Mouse (Mus musculus) kidney, adult 2 months (tissue): ENCODE data around the gene Dnase1l3. TPM values are rescaled to one million over a fixed set of nuclear protein-coding genes. Genes with fewer than 3 reads are reported as not detected.

Source experiments
- DNase-seq: peaks from one replicate; pipeline ENCODE4 v3.0.0; 2021
- H3K27ac ChIP-seq: fragments of 200-500 bp; 2 replicates; pipeline ENCODE4 v1.5.1; 2012; ENCODE audit warnings: low read depth, low read length, control low read depth, inconsistent platforms; ENCODE audit not compliant: insufficient read depth
- H3K27me3 ChIP-seq: fragments of 200-500 bp; replicated peaks from 2 replicates; pipeline ENCODE4 v1.6.1; 2012; ENCODE audit warnings: mild to moderate bottlenecking, moderate library complexity, low read length, inconsistent platforms; ENCODE audit not compliant: control insufficient read depth, insufficient read depth
- H3K36me3 ChIP-seq: fragments of 200-500 bp; 2 replicates; pipeline ENCODE4 v1.6.1; 2012; ENCODE audit warnings: mild to moderate bottlenecking, moderate library complexity, low read length, inconsistent platforms; ENCODE audit not compliant: control insufficient read depth, insufficient read depth
- H3K4me1 ChIP-seq: fragments of 200-500 bp; 2 replicates; pipeline ENCODE4 v1.6.1; 2011; ENCODE audit warnings: low read length; ENCODE audit not compliant: control insufficient read depth, insufficient read depth
- H3K4me3 ChIP-seq: fragments of 200-500 bp; 2 replicates; pipeline ENCODE4 v1.5.1; 2011; ENCODE audit warnings: mild to moderate bottlenecking, low read depth, low read length, control low read depth; ENCODE audit not compliant: insufficient read depth
- CTCF ChIP-seq: fragments of 200-500 bp; conservative IDR thresholded peaks from 2 replicates; pipeline ENCODE4 v1.5.1; 2011; ENCODE audit warnings: low read depth, mild to moderate bottlenecking, control low read depth, low read length, moderate library complexity, mixed read lengths; ENCODE audit not compliant: insufficient read depth, insufficient read length
- POLR2A ChIP-seq: fragments of 200-500 bp; IDR thresholded peaks from one replicate; pipeline ENCODE4 v1.6.1; 2011; ENCODE audit warnings: low read depth, low read length, control low read depth
- WGBS: fragments of 180-500 bp; shearing (Covaris S2); methylation state at CpG from one replicate; pipeline ENCODE4 v1.1.7; 2018; 5-methylcytosine and 5-hydroxymethylcytosine counted together
- polyA plus RNA-seq: library from polyadenylated mRNA; depleted of rRNA; stranded (reverse); fragments of >200 nt; gene quantifications from 2 replicates; pipeline ENCODE4 v1.2.3, GENCODE M21; 2012

Dnase1l3 gene
- polyA plus RNA-seq, 1 experiment: 3.0 TPM

DNA sequence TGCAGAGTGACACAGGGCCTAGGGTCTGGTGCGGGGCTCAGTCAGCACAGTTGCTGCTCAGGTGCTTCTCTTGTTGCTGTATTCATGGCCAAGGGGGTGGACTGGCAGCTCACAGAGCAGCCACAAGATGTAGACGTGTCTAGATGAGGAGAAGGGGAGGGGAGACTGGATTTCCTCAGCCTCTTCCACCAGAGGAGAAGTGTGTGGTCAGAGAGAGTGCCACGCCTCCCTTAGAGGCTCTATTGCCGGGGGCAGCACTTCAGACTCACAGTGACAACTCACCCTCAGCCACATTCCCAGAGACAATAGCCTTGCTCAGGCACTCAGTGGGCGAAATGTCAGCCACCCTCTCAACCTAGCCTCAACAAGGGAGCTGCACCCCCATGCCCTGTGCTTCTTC, 49.1 kb downstream of the Dnase1l3 start:
- H3K36me3 ChIP-seq: no peaks in the 10 kb centered on the region; the same call in 1 of the 2 replicates
- DNase-seq: no peak
- H3K4me3 ChIP-seq: no peak overlapping the region
- peaks cover 7% of the 10 kb centered on the region; the same call in 1 of the 2 replicates for H3K4me1 ChIP-seq
- H3K27me3 ChIP-seq: no peaks in the 10 kb centered on the region
- TF ChIP-seq CTCF (no peak), POLR2A (no peak)
- H3K27ac ChIP-seq: no peak overlapping the region
- WGBS: 93% methylated on average over 5 of the region's 5 CpGs

DNA sequence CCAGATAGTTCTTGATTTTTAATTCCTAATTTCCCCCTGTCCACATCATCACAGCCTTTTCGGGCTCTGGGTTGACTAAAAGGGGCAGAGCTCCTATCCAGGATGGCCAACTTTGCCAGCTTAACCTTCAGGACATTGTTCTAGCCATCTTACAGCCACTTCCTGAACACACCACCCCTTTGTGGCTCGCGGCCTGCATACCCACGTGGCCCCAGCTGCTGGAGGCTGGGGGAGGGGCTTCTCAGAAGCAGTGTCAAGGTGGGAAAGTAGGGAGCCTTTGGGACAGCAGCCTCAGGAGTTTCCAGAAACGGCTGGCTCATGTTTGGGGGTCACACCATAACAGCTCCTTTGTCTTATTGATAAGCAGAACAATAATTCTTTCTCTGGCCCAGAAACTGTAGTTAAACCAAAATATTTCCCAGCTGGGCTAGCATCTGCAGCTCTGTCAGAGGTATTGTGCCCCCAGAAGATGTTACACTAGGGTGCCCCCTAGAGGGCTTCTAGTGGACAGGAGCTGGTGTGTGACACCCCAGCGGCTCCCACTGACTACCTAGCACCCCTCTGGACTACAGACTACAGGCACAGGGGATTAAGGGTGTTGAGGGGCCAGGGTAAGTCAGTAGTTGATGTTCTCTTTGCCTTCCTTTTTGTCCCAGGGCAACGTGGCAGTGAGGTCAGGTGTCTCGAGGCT, 49.9 kb downstream of the Dnase1l3 start:
- peak; percentile 27 for DNase-seq
- peaks cover 1% of the 10 kb centered on the region; the same call in 1 of the 2 replicates for H3K36me3 ChIP-seq
- H3K4me3 ChIP-seq: no peak overlapping the region
- TF ChIP-seq CTCF (peak; percentile 30), POLR2A (no peak)
- no peaks in the 10 kb centered on the region for H3K27me3 ChIP-seq
- H3K27ac ChIP-seq: no peak overlapping the region
- WGBS: 55% methylated on average over 8 of the region's 8 CpGs
- H3K4me1 ChIP-seq: peaks cover 7% of the 10 kb centered on the region; the same call in 1 of the 2 replicates

DNA sequence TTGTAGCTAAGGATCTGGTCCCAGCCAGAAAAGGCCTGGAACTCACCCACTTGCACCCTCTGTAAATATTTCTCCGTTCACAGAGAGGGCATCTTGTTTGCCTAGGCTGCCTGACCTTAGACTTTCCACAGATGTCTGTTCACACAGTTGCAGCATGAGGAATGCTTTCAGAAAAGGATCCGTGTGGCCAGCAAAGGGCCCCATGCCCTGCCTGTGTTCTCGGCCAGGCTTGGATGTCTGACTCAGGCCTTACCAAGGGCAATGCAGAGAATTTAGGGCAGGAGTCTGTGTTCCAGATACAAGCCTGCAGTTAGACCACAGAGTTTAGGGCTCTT, 50.6 kb downstream of the Dnase1l3 start:
- WGBS: 68% methylated on average over 3 of the region's 3 CpGs
- H3K27ac ChIP-seq: peak overlapping the region; percentile 18; the same call in 1 of the 2 replicates
- H3K4me1 ChIP-seq: peaks cover 7% of the 10 kb centered on the region; the same call in 1 of the 2 replicates
- peaks cover 1% of the 10 kb centered on the region; the same call in 1 of the 2 replicates for H3K36me3 ChIP-seq
- DNase-seq: peak; percentile 18
- TF ChIP-seq POLR2A: no peak
- TF ChIP-seq CTCF: no peak
- H3K4me3 ChIP-seq: no peak overlapping the region
- no peaks in the 10 kb centered on the region for H3K27me3 ChIP-seq

DNA sequence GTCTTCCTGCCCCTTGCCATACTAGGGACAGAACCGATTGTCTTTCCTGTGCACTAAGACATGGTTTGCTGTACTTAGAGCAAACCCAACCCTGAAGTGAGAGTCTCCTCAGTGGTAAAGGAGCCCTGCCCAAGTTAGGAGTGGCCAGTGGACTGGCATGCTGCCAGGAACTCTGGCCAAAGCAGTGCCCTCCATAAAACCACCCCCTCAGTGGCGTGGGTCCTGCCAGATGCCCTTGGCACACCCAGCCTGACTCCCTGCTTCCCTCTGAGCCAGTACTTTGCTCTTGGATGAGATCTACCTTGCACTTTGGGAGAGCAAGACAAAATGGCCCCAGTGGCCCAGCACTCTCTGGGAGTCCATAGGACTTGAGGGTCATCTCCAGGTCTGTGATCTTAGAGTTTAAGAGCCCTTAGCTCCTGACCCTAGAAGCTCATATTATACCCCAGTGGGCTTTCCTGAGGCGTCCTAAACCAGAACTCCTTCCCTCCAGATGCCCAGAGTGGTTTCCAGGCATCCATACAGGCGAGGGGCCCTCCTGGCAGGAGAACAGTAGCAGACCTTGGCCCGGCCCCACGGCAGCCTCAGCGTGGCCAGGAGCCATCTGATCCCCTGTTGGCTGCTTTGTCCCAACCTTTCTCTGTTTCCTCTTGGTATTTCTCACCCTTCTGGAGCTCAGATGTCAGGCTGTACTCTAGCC, 51.1 kb downstream of the Dnase1l3 start:
- H3K4me3 ChIP-seq: no peak overlapping the region
- H3K27me3 ChIP-seq: no peaks in the 10 kb centered on the region
- TF ChIP-seq POLR2A: no peak
- TF ChIP-seq CTCF: no peak
- 53% methylated on average over 7 of the region's 7 CpGs for WGBS
- peaks cover 1% of the 10 kb centered on the region; the same call in 1 of the 2 replicates for H3K36me3 ChIP-seq
- peak; percentile 93 for DNase-seq
- H3K27ac ChIP-seq: peak overlapping the region; percentile 18; the same call in 1 of the 2 replicates
- peaks cover 7% of the 10 kb centered on the region; the same call in 1 of the 2 replicates for H3K4me1 ChIP-seq

DNA sequence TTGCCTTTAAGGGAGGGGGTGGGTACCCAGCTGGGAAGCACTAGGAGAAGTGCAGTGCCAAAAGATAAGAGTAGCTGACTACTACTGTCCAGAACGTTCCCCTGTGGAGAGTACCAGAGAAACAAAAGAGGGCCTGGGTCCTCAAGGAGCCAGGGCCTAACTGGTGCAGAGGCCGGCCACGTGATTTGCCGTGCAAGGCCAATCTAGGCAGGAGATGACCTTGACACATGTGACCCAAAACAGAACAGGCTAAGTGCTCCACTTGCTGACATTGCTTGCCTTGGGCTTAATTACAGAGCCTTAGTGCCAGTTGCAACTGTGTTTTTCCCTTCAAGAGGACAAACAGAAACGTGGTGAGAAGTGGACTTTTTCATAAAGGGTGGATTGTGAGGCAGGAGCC, 53.0 kb downstream of the Dnase1l3 start:
- WGBS: 66% methylated on average over 5 of the region's 5 CpGs
- Histone ChIP-seq H3K36me3 (peaks cover 1% of the 10 kb centered on the region; the same call in 1 of the 2 replicates), H3K4me1 (peaks cover 7% of the 10 kb centered on the region; the same call in 1 of the 2 replicates), H3K4me3 (no peak overlapping the region), H3K27ac (peak overlapping the region; percentile 25), H3K27me3 (no peaks in the 10 kb centered on the region)
- peak; percentile 38 for DNase-seq
- TF ChIP-seq CTCF: no peak
- no peak for TF ChIP-seq POLR2A

DNA sequence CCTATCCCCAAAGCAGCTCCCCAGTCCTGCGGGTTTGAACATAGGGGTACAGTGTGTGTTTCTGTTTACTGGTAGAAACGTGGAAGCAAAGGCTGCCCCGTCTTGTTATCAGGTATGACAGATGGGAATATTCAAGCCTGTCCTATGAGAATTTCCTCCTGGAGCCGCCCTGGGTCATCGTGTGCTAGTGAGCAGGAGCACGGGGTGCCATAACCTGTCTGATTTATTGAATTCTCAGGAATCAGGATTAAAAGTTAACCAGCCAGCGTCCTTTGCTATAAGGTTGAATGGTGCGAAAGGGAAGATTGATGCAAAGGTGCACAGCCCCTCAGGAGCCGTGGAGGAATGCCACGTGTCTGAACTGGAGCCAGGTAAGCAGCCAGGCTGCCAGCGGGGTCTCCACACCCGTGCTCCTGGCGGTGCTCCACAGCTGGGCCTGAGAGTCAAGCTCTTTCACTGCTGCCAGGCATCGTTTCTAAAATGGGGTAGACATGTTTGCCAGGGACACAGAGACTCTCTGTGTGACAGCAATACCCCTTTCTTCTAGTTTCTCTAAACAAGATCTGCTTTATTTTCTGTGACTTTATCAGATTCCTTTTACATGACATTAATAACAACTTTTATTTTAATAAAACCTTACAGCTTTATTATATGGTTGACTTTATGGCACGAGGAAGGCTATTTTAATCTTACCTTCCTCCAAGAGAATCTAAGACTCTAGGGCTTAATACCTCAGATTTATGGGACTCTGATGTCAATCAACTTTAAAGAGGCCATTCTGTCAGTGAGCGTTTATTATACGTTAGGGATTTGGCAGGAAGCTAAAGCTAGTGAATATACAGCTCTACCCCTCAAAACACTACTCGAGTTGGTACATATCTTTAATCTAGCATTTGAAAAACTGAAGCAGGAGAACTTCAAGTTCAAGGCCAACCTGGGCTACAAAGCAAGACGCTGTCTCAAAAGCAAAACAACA, 55.3 kb downstream of the Dnase1l3 start:
- 56% methylated on average over 19 of the region's 19 CpGs for WGBS
- H3K4me3 ChIP-seq: no peak overlapping the region
- H3K27me3 ChIP-seq: no peaks in the 10 kb centered on the region
- H3K27ac ChIP-seq: no peak overlapping the region
- H3K4me1 ChIP-seq: peaks cover 7% of the 10 kb centered on the region; the same call in 1 of the 2 replicates
- DNase-seq: peak; percentile 33
- TF ChIP-seq POLR2A (no peak), CTCF (no peak)
- peaks cover 3% of the 10 kb centered on the region; the same call in 1 of the 2 replicates for H3K36me3 ChIP-seq
